Mouse (Mus musculus) gastrocnemius, postnatal 14 days (tissue): ENCODE data around the gene Nfx1. TPM values are rescaled to one million over a fixed set of nuclear protein-coding genes. Genes with fewer than 3 reads are reported as not detected.

Experiments
- DNase-seq: peaks from one replicate; pipeline ENCODE4 v3.0.0; 2021; ENCODE audit warnings: mixed read lengths
- intact Hi-C: fragments of 180-260 bp; cut with DNase I; formaldehyde crosslinking; loops from one replicate; pipeline ENCODE4 v1.15.1; 2025; ENCODE audit warnings: low total_unique reads
- microRNA-seq, 2 experiments: library from miRNA; unstranded; fragments of <30 nt; microRNA quantifications; one replicate each; pipeline ENCODE4 v1.2.0; 2021
- total RNA-seq, 2 experiments: library from RNA; stranded (reverse); gene quantifications; 2 replicates each; pipeline ENCODE4 v1.2.3; 2021

Nfx1 gene
- total RNA-seq, 2 experiments from 2014 or later: 18.3 to 18.9 TPM

DNA sequence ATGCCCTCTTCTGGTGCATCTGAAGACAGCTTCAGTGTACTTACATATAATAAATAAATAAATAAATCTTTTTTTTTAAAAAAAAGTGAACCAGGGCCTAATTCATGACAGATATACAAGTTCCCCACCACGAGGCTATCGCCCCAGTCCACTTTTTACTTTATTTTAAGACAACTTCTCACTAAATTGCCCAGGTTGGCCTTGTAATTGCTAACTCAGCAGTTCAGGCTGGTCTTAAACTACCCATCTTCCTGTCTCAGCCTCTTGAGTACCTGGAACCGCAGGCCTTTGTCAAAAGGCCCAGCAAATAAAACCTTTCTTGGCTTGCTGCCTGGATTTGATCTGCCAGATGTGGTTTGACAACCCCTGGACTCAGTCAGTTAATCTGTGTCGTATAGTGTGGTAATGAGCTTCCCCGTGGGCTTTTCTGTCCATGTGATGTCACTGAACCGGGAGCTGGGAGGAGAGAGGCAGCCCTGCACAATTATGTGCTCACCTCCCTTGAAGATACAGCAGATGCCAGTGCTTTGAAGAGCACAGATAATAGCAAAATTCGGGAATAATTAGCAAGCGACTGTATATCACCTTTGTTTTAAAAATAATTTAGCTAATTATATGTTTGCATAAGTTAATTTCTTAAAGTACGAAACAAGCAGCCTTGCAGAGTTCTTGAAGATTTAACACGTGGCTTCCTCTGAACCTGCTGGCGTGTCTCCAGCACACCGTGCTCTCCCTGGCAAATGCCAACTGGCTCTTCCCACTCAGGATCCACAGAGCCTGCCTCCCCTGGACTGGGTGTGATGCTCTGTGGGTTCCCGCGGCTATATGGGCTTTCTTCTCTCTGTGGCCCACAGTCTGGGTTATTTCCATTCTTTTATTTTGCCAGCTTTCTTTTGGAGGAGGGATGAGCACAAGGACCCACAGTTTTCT, 101.1 kb downstream of the Nfx1 start:
- intact Hi-C loops: no loop called here
- no peak for DNase-seq

DNA sequence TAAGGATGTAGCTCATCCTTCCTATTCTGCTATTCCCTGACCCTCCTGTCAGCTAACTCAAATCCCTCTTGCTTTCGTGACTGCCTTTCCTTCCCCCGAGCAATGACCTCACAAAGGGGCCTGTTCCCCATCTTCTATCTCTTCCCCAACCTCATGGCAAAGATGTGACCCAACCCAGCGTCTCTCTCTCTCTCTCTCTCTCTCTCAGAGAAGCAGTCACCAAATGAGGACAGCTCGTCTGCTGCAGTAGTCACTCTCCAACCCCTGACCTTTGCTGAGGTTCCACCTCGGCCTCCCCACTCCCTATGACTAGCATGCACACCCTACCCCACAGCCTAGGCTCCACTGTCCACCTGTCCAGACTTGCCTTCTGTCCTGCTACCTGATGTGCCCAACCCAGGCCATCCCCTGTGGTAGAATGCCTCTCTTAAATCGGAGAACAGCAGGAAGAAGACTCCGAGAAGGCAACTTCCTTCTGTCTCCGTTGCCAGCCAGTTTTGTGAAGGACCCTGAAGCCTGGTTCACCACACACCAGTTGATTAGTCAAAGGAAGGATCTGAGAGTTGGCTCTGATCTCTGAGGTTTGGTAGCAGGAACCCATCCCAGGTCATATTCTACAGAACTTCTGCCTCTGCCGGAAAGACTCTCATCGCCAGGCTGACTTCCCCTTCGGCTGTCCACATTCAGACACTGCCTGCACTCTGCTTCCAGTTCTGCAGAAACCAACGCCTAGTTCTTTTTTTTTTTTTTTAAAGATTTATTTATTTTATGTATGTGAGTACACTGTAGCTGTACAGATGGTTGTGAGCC, 102.5 kb downstream of the Nfx1 start:
- intact Hi-C loops: no loop called here
- no peak for DNase-seq

DNA sequence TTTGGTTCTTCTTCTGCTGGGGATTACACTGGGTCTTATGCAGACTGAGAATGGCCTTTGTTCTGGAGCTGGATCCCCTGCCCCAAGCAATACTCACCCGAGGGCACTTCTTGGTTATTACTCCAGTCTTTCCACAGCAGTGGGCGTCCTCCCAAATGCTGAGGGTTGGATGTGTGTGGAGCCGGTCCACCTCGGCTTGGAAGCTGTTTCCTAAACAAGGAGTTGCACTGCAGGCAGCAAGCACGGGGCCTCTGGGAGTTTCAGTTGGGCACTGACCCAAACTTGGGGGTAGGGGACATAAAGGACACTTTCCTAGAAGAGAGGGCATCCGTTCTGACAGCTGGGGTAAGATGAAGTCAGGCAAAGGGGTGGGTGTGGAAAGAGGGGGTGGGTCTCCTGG, 103.8 kb downstream of the Nfx1 start:
- intact Hi-C loops: no loop called here
- DNase-seq: no peak

Small RNA genes lying within 50 kb of the gene (microRNA-seq; reads per million reads assigned to microRNA genes)
- gene Mir3094: 0.32 to 1.0 reads per million in 2 experiments

Other genes with a start within 250 kb of the Nfx1 start
- gene Dnaja1, start 248.8 kb upstream of the Nfx1 start, total RNA-seq: 10 to 100 TPM; 43.2 to 59.6 TPM
- gene Smu1, start 213.0 kb upstream of the Nfx1 start, total RNA-seq: 10 to 100 TPM; 28.8 to 29.4 TPM
- gene B4galt1, start 116.9 kb upstream of the Nfx1 start, total RNA-seq: 10 to 100 TPM; 36.3 to 38.8 TPM
- not detected for gene Spink4, start 50.9 kb upstream of the Nfx1 start, total RNA-seq
- 100 to 1,000 TPM; 147 to 150 TPM for gene Bag1, start 22.6 kb upstream of the Nfx1 start, total RNA-seq
- 10 to 100 TPM; 26.7 to 27.9 TPM for gene Chmp5, start 22.5 kb upstream of the Nfx1 start, total RNA-seq
- gene Aqp7, start 77.2 kb downstream of the Nfx1 start, total RNA-seq: 10 to 100 TPM; 11.4 to 14.5 TPM
- not detected for gene Aqp3, start 127.3 kb downstream of the Nfx1 start, total RNA-seq
- 10 to 100 TPM; 15.3 to 16.6 TPM for gene Nol6, start 153.5 kb downstream of the Nfx1 start, total RNA-seq
- gene Ube2r2, start 164.8 kb downstream of the Nfx1 start, total RNA-seq: 10 to 100 TPM; 77.4 to 84.4 TPM